Mouse (Mus musculus) heart, adult 2 months (tissue): ENCODE measurements around the gene Fam173b.

Source experiments
- CTCF ChIP-seq: fragments of 200-600 bp; IDR thresholded peaks from 2 replicates; pipeline ENCODE4 v1.8.1; 2022; ENCODE audit warnings: antibody characterized with exemption, mild to moderate bottlenecking, moderate library complexity
- POLR2A ChIP-seq: fragments of 200-500 bp; IDR thresholded peaks from 2 replicates; pipeline ENCODE4 v1.6.1; 2011; ENCODE audit warnings: mild to moderate bottlenecking, low read depth, low read length, control low read depth; ENCODE audit not compliant: insufficient read depth

DNA sequence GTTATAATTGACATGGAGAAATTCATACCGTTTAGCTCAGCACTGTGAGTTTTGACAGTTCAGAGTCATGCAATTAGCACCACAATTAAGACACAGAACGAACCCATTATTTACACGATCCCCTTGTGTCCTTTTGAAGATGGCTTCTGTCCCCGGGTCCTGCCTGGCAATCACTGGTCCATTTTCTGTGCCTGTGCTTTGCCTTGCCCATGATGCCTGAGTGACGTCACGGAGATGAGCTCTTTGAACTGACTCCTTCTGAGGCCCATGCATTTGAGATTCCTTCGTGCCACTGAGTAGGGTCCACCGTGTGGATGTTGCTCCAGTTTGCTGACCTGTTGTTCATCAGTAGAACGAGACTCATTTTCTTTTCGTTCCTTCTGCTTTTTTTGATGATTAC, 26.5 kb downstream of the Fam173b start:
- TF ChIP-seq POLR2A (no peak), CTCF (no peak)
